Mouse (Mus musculus) CH12.LX (cell line): ENCODE data around the gene Cnnm2. TPM values are rescaled to one million over a fixed set of nuclear protein-coding genes. Genes with fewer than 3 reads are reported as not detected.

Experiments used
- DNase-seq: peaks from one replicate; pipeline ENCODE4 v3.0.0-alpha.2; 2013; ENCODE audit errors: extremely low read depth
- H3K27ac ChIP-seq: 2 replicates; pipeline ENCODE4 v1.5.1; 2012; ENCODE audit warnings: low read depth, mild to moderate bottlenecking, control low read depth, moderate library complexity; ENCODE audit not compliant: insufficient read depth
- H3K27me3 ChIP-seq: replicated peaks from 2 replicates; pipeline ENCODE3; 2012; ENCODE audit warnings: inconsistent platforms
- H3K36me3 ChIP-seq, 2 experiments: replicated peaks in 1 of 2; 2 replicates each; pipeline versions ENCODE3 to v1.6.1; 2012; ENCODE audit warnings: inconsistent platforms in 1 of 2, low read length in 1 of 2, mild to moderate bottlenecking in 1 of 2, mixed read lengths in 1 of 2, moderate library complexity in 1 of 2; ENCODE audit not compliant: control insufficient read depth in 1 of 2, insufficient read depth in 1 of 2
- H3K4me1 ChIP-seq, 2 experiments: 2 replicates each; pipeline ENCODE4 v1.6.1; 2012; ENCODE audit warnings: inconsistent platforms in 1 of 2, moderate library complexity in 1 of 2; ENCODE audit not compliant: insufficient read depth in 2 of 2, control insufficient read depth in 1 of 2
- H3K4me2 ChIP-seq: 2 replicates; pipeline ENCODE4 v1.6.1; 2012; ENCODE audit warnings: low read depth, mild to moderate bottlenecking, control low read depth; ENCODE audit not compliant: poor library complexity, insufficient read depth, severe bottlenecking
- H3K4me3 ChIP-seq, 3 experiments: fragments of 150-350 bp in 1 of 3; sonication (generic) in 1 of 3; replicated peaks in 1 of 3; 2 replicates each; pipeline versions ENCODE3 to v1.5.1; 2011 to 2012; ENCODE audit warnings: low read depth in 2 of 3, low read length in 2 of 3, mild to moderate bottlenecking in 2 of 3, moderate library complexity in 2 of 3, control low read depth in 1 of 3, improper control_type of control experiment in 1 of 3, inconsistent platforms in 1 of 3, mixed read lengths in 1 of 3; ENCODE audit not compliant: poor library complexity in 1 of 3
- H3K79me2 ChIP-seq: replicated peaks from 2 replicates; pipeline ENCODE4 v1.6.1; 2012; ENCODE audit warnings: mild to moderate bottlenecking, moderate library complexity; ENCODE audit not compliant: control insufficient read depth, poor library complexity, insufficient read depth, severe bottlenecking; ENCODE audit errors: extremely low read depth
- H3K9ac ChIP-seq: 2 replicates; pipeline ENCODE4 v1.6.1; 2012; ENCODE audit warnings: low read depth, mild to moderate bottlenecking, control low read depth, moderate library complexity; ENCODE audit not compliant: insufficient read depth
- H3K9me3 ChIP-seq: replicated peaks from 2 replicates; pipeline ENCODE3; 2012; ENCODE audit warnings: low read length, inconsistent platforms, mixed read lengths
- ETS1 ChIP-seq: conservative IDR thresholded peaks from 2 replicates; pipeline ENCODE4 v1.6.1; 2012; ENCODE audit warnings: low read depth, mild to moderate bottlenecking, inconsistent platforms, low read length, improper control_type of control experiment, moderate library complexity
- HCFC1 ChIP-seq: IDR thresholded peaks from 2 replicates; pipeline ENCODE4 v1.6.1; 2012; ENCODE audit warnings: low read depth, mild to moderate bottlenecking, inconsistent platforms, low read length, improper control_type of control experiment
- IRF4 ChIP-seq: IDR thresholded peaks from 2 replicates; pipeline ENCODE4 v1.6.1; 2014; ENCODE audit warnings: low read depth, mild to moderate bottlenecking, inconsistent platforms, low read length, improper control_type of control experiment
- JUN ChIP-seq: IDR thresholded peaks from 2 replicates; pipeline ENCODE4 v1.6.1; 2011; ENCODE audit warnings: low read depth, mild to moderate bottlenecking, low read length, improper control_type of control experiment, moderate library complexity; ENCODE audit not compliant: insufficient read depth
- JUND ChIP-seq: conservative IDR thresholded peaks from 2 replicates; pipeline ENCODE4 v1.6.1; 2011; ENCODE audit warnings: low read depth, low read length, improper control_type of control experiment
- KAT2A ChIP-seq: IDR thresholded peaks from 2 replicates; pipeline ENCODE4 v1.6.1; 2012; ENCODE audit warnings: low read length, improper control_type of control experiment, inconsistent platforms; ENCODE audit not compliant: insufficient replicate concordance
- MAX ChIP-seq: IDR thresholded peaks from 2 replicates; pipeline ENCODE4 v1.6.1; 2011; ENCODE audit warnings: low read length, improper control_type of control experiment
- MAZ ChIP-seq: IDR thresholded peaks from 2 replicates; pipeline ENCODE4 v1.6.1; 2012; ENCODE audit warnings: low read depth, mild to moderate bottlenecking, inconsistent platforms, low read length, improper control_type of control experiment, moderate library complexity
- MEF2A ChIP-seq: IDR thresholded peaks from 2 replicates; pipeline ENCODE4 v1.6.1; 2014; ENCODE audit warnings: low read depth, mild to moderate bottlenecking, inconsistent platforms, low read length, improper control_type of control experiment, borderline replicate concordance
- NRF1 ChIP-seq: IDR thresholded peaks from 2 replicates; pipeline ENCODE4 v1.6.1; 2014; ENCODE audit warnings: low read depth, mild to moderate bottlenecking, inconsistent platforms, low read length, improper control_type of control experiment, moderate library complexity
- PAX5 ChIP-seq: IDR thresholded peaks from 2 replicates; pipeline ENCODE4 v1.6.1; 2012; ENCODE audit warnings: low read length, inconsistent platforms, mixed read lengths
- POLR2A ChIP-seq: IDR thresholded peaks from 2 replicates; pipeline ENCODE4 v1.6.1; 2011; ENCODE audit warnings: low read depth, mild to moderate bottlenecking, improper control_type of control experiment, low read length
- RAD21 ChIP-seq: IDR thresholded peaks from 2 replicates; pipeline ENCODE4 v1.6.1; 2011; ENCODE audit warnings: low read depth, mild to moderate bottlenecking, low read length, improper control_type of control experiment, moderate library complexity
- RCOR1 ChIP-seq: conservative IDR thresholded peaks from 2 replicates; pipeline ENCODE4 v1.6.1; 2012; ENCODE audit warnings: low read depth, mild to moderate bottlenecking, inconsistent platforms, low read length, improper control_type of control experiment
- SMC3 ChIP-seq: IDR thresholded peaks from 2 replicates; pipeline ENCODE4 v1.6.1; 2011; ENCODE audit warnings: low read depth, low read length, improper control_type of control experiment
- TCF12 ChIP-seq: IDR thresholded peaks from 2 replicates; pipeline ENCODE4 v1.6.1; 2014; ENCODE audit warnings: low read depth, mild to moderate bottlenecking, inconsistent platforms, low read length, improper control_type of control experiment
- UBTF ChIP-seq: IDR thresholded peaks from 2 replicates; pipeline ENCODE4 v1.6.1; 2012; ENCODE audit warnings: low read depth, mild to moderate bottlenecking, inconsistent platforms, low read length, improper control_type of control experiment, moderate library complexity
- USF1 ChIP-seq: IDR thresholded peaks from 2 replicates; pipeline ENCODE4 v1.6.1; 2014; ENCODE audit warnings: low read depth, mild to moderate bottlenecking, inconsistent platforms, low read length, improper control_type of control experiment
- USF2 ChIP-seq: conservative IDR thresholded peaks from 2 replicates; pipeline ENCODE4 v1.6.1; 2011; ENCODE audit warnings: low read depth, low read length, improper control_type of control experiment
- ZC3H11A ChIP-seq: IDR thresholded peaks from 2 replicates; pipeline ENCODE4 v1.6.1; 2012; ENCODE audit warnings: low read depth, mild to moderate bottlenecking, inconsistent platforms, low read length, improper control_type of control experiment
- ZNF384 ChIP-seq: IDR thresholded peaks from 2 replicates; pipeline ENCODE4 v1.6.1; 2012; ENCODE audit warnings: low read depth, low read length, improper control_type of control experiment, inconsistent platforms
- dilution Hi-C: fragments of 300-500 bp; cut with MboI; formaldehyde crosslinking; loops from 2 replicates; pipeline ENCODE4 v1.14.3; 2020; ENCODE audit warnings: low sequenced_read_pairs; ENCODE audit not compliant: extremely low pct_unique_long_range_greater_than_20kb, extremely low pct_ligation_motif_present
- in situ Hi-C: fragments of 300-500 bp; cut with MboI; formaldehyde crosslinking; loops from 3 replicates; pipeline ENCODE4 v1.14.3; 2019; ENCODE audit warnings: low sequenced_read_pairs, low pct_ligation_motif_present, low pct_unique_long_range_greater_than_20kb, mixed read lengths
- polyA plus RNA-seq: library from polyadenylated mRNA; unstranded; fragments of >175 nt; gene quantifications from 2 replicates; pipeline ENCODE4 v1.2.1, GENCODE M21; 2012; ENCODE audit warnings: low read depth; ENCODE audit not compliant: insufficient read length
- total RNA-seq, 2 experiments: library from RNA; depleted of rRNA; stranded (reverse); fragments of 300-350 nt in 1 of 2; fragments of >200 nt in 1 of 2; gene quantifications; 2 replicates each; pipeline ENCODE4 v1.2.3; 2012 to 2014

Cnnm2 gene
- total and polyA plus RNA-seq, 3 experiments = 1.8 to 3.7 (median 2.6) TPM

DNA sequence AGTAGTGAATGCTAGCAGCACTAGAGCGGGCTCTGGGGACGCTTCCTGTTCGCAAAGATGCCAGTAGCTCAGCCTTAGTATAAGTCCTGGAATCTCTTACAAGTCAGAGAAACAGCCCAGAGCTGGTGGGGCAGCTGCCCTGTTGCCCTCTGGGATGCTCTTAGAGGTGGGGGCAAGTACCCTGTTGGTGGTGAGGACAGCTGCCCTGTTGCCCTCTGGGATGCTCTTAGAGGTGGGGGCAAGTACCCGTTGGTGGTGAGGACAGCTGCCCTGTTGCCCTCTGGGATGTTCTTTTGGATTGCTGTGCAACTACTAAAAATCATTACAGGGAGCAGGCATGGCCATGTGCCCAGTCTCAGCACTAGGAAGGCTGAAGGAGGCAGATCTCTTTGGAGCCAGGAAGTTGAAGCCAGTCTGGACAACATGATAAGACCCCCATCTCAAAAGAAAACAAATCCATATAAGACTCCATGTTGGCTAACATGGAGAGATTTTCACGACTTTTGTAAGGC is 66.3 kb downstream of the Cnnm2 start:
- no peaks in the 10 kb centered on the region for H3K79me2 ChIP-seq
- in situ Hi-C loops (no loop called here), dilution Hi-C loops (no loop called here)

DNA sequence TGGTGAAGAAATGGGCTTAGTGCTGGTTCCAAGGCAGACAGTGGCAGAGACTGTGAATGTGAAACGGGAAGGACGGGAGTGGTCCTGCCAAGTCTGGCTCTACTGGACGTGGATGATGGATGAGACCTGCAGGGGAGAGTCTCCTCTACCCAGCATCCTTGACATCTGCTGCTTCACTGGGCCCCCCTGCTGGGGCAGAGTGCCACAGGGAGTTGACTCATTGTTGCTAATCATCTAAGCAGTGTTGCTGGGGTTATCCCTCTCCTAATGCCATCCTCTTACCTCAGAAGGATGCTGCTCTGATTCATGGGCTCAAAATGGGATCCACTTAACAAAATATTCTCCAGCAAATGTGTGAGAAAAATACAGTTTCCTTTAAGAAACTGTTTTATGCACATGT is 67.6 kb downstream of the Cnnm2 start:
- DNase-seq = no peak
- Histone ChIP-seq H3K9me3 (no peaks in the 10 kb centered on the region), H3K36me3 (no peaks in the 10 kb centered on the region), H3K9ac (no peak overlapping the region), H3K4me1 (no peaks in the 10 kb centered on the region), H3K79me2 (no peaks in the 10 kb centered on the region), H3K4me2 (no peak overlapping the region), H3K4me3 (no peak overlapping the region)
- dilution Hi-C loops = no loop called here
- TF ChIP-seq RAD21 = no peak
- TF ChIP-seq PAX5 = no peak
- TF ChIP-seq, all 38 proteins: peak for 0
- H3K27me3 ChIP-seq = no peaks in the 10 kb centered on the region
- no peak overlapping the region for H3K27ac ChIP-seq
- in situ Hi-C loops = no loop called here

More for the DNA sequence above, 66.3 kb downstream of the Cnnm2 start:
- no peaks in the 10 kb centered on the region for H3K4me1 ChIP-seq
- no peak overlapping the region for H3K4me2 ChIP-seq
- H3K4me3 ChIP-seq = no peak overlapping the region
- no peak overlapping the region for H3K9ac ChIP-seq
- no peaks in the 10 kb centered on the region for H3K27me3 ChIP-seq
- no peaks in the 10 kb centered on the region for H3K9me3 ChIP-seq
- no peak for DNase-seq
- H3K36me3 ChIP-seq = no peaks in the 10 kb centered on the region
- no peak overlapping the region for H3K27ac ChIP-seq
- TF ChIP-seq MEF2A (no peak), SMC3 (no peak), ZNF384 (no peak), MAX (no peak), NRF1 (no peak), ETS1 (no peak), USF2 (no peak), RCOR1 (no peak), KAT2A (no peak), TCF12 (no peak), JUND (no peak), USF1 (no peak), MAZ (no peak), ZC3H11A (no peak), JUN (no peak), IRF4 (no peak), POLR2A (no peak), UBTF (no peak), RAD21 (no peak), HCFC1 (no peak)
